Mouse (Mus musculus) neural tube, embryonic 14.5 days (tissue): ENCODE results near the gene Rasgrf2. TPM values are rescaled to one million over a fixed set of nuclear protein-coding genes. Genes with fewer than 3 reads are reported as not detected.
A peak's percentile ranks its signal among the peaks of the same experiment; 100 is the strongest.

Experiments used
- ATAC-seq: fragments of 200-750 bp; cut with Nextera tagmentation; 2 replicates; pipeline ENCODE4 v1.8.0; 2017; ENCODE audit warnings: low read depth, mild to moderate bottlenecking, moderate TSS enrichment, moderate library complexity
- H3K27ac ChIP-seq: fragments of 300-500 bp; sonication (generic); 2 replicates; pipeline ENCODE4 v1.5.1; 2014; ENCODE audit warnings: low read depth, mild to moderate bottlenecking, control low read depth, low read length, moderate library complexity, mixed read lengths
- H3K27me3 ChIP-seq: fragments of 300-500 bp; sonication (generic); 2 replicates; pipeline ENCODE4 v1.6.1; 2014; ENCODE audit warnings: low read length; ENCODE audit not compliant: control insufficient read depth, insufficient read depth
- H3K36me3 ChIP-seq: fragments of 300-500 bp; sonication (generic); 2 replicates; pipeline ENCODE4 v1.6.1; 2014; ENCODE audit warnings: low read length, mixed read lengths; ENCODE audit not compliant: control insufficient read depth, insufficient read depth
- H3K4me1 ChIP-seq: fragments of 300-500 bp; sonication (generic); 2 replicates; pipeline ENCODE4 v1.6.1; 2014; ENCODE audit warnings: low read length; ENCODE audit not compliant: control insufficient read depth, insufficient read depth
- H3K4me2 ChIP-seq: fragments of 300-500 bp; sonication (generic); 2 replicates; pipeline ENCODE4 v1.6.1; 2014; ENCODE audit warnings: mild to moderate bottlenecking, low read depth, low read length, control low read depth
- H3K4me3 ChIP-seq: fragments of 300-500 bp; sonication (generic); 2 replicates; pipeline ENCODE4 v1.5.1; 2014; ENCODE audit warnings: low read depth, low read length, control low read depth, mixed read lengths
- H3K9ac ChIP-seq: fragments of 300-500 bp; sonication (generic); replicated peaks from 2 replicates; pipeline ENCODE4 v1.6.1; 2014; ENCODE audit warnings: low read depth, mild to moderate bottlenecking, control low read depth, low read length, mixed read lengths
- H3K9me3 ChIP-seq: fragments of 300-500 bp; sonication (generic); 2 replicates; pipeline ENCODE4 v1.6.1; 2016; ENCODE audit warnings: low read length; ENCODE audit not compliant: control insufficient read depth
- WGBS: fragments of 180-500 bp; shearing (Covaris S2); extraction: QIAGEN DNeasy Blood & Tissue Kit; methylation state at CpG from one replicate; pipeline ENCODE4 v1.1.7; 2014; 5-methylcytosine and 5-hydroxymethylcytosine counted together
- polyA plus RNA-seq: library from polyadenylated mRNA; unstranded; fragments of >200 nt; fragmentation: Nextera tagmentation; extraction: Ambion mirVana; gene quantifications from 2 replicates; pipeline ENCODE4 v1.2.1, GENCODE M21; 2014

Rasgrf2 gene
- polyA plus RNA-seq, 1 experiment from 2014 or later: 8.7 TPM

GRCm38 (mm10) chr13:92025124-92025523, 106.3 kb downstream of the Rasgrf2 start:
- H3K4me2 ChIP-seq: no peak overlapping the region
- H3K27me3 ChIP-seq: no peaks in the 10 kb centered on the region
- H3K27ac ChIP-seq: no peak overlapping the region
- no peaks in the 10 kb centered on the region for H3K9me3 ChIP-seq
- H3K4me1 ChIP-seq: no peaks in the 10 kb centered on the region
- WGBS: 94% methylated on average over 3 of the region's 3 CpGs
- no peaks in the 10 kb centered on the region for H3K36me3 ChIP-seq
- no peak overlapping the region for H3K4me3 ChIP-seq
- no peak overlapping the region for H3K9ac ChIP-seq
- no peak for ATAC-seq

- Histone ChIP-seq H3K27ac (no peak overlapping the region), H3K4me3 (no peak overlapping the region), H3K36me3 (no peaks in the 10 kb centered on the region), H3K9me3 (no peaks in the 10 kb centered on the region), H3K27me3 (no peaks in the 10 kb centered on the region), H3K9ac (no peak overlapping the region), H3K4me1 (no peaks in the 10 kb centered on the region), H3K4me2 (no peak overlapping the region)
- WGBS: 87% methylated on average over 10 of the region's 10 CpGs
- ATAC-seq: no peak
Observed at GRCm38 (mm10) chr13:92022202-92022601, 109.3 kb downstream of the Rasgrf2 start.

- ATAC-seq: no peak
- no peaks in the 10 kb centered on the region for H3K9me3 ChIP-seq
- H3K27me3 ChIP-seq: no peaks in the 10 kb centered on the region
- no peak overlapping the region for H3K27ac ChIP-seq
- WGBS: 65% methylated on average over 3 of the region's 3 CpGs
- no peak overlapping the region for H3K9ac ChIP-seq
- H3K4me3 ChIP-seq: no peak overlapping the region
- no peak overlapping the region for H3K4me2 ChIP-seq
- H3K36me3 ChIP-seq: no peaks in the 10 kb centered on the region
- H3K4me1 ChIP-seq: no peaks in the 10 kb centered on the region
Observed at GRCm38 (mm10) chr13:91996929-91997328, 134.5 kb downstream of the Rasgrf2 start.

- Histone ChIP-seq H3K9ac (no peak overlapping the region), H3K36me3 (no peaks in the 10 kb centered on the region), H3K4me3 (no peak overlapping the region), H3K9me3 (no peaks in the 10 kb centered on the region), H3K27me3 (no peaks in the 10 kb centered on the region), H3K4me1 (no peaks in the 10 kb centered on the region), H3K4me2 (no peak overlapping the region), H3K27ac (no peak overlapping the region)
- ATAC-seq: no peak
- WGBS: 90% methylated on average over 2 of the region's 2 CpGs
Observed at GRCm38 (mm10) chr13:91991412-91991811, 140.0 kb downstream of the Rasgrf2 start.

- WGBS: 80% methylated on average over 6 of the region's 6 CpGs
- H3K9me3 ChIP-seq: no peaks in the 10 kb centered on the region
- ATAC-seq: no peak
- no peak overlapping the region for H3K27ac ChIP-seq
- H3K27me3 ChIP-seq: no peaks in the 10 kb centered on the region
- no peaks in the 10 kb centered on the region for H3K36me3 ChIP-seq
- H3K4me1 ChIP-seq: peaks cover 5% of the 10 kb centered on the region; the same call in 1 of the 2 replicates
- H3K9ac ChIP-seq: no peak overlapping the region
- no peak overlapping the region for H3K4me2 ChIP-seq
- H3K4me3 ChIP-seq: no peak overlapping the region
Observed at GRCm38 (mm10) chr13:91990709-91991284, 140.7 kb downstream of the Rasgrf2 start.

GRCm38 (mm10) chr13:91988378-91988777, 143.1 kb downstream of the Rasgrf2 start:
- WGBS: 92% methylated on average over 7 of the region's 7 CpGs
- Histone ChIP-seq H3K4me3 (no peak overlapping the region), H3K9ac (no peak overlapping the region), H3K4me1 (peaks cover 7% of the 10 kb centered on the region; the same call in 1 of the 2 replicates), H3K27ac (no peak overlapping the region), H3K4me2 (no peak overlapping the region), H3K9me3 (no peaks in the 10 kb centered on the region), H3K27me3 (no peaks in the 10 kb centered on the region), H3K36me3 (no peaks in the 10 kb centered on the region)
- no peak for ATAC-seq

- Histone ChIP-seq H3K9me3 (no peaks in the 10 kb centered on the region), H3K4me3 (no peak overlapping the region), H3K4me2 (no peak overlapping the region), H3K27ac (no peak overlapping the region), H3K27me3 (no peaks in the 10 kb centered on the region), H3K4me1 (peaks cover 7% of the 10 kb centered on the region; the same call in 1 of the 2 replicates), H3K9ac (no peak overlapping the region), H3K36me3 (no peaks in the 10 kb centered on the region)
- WGBS: 90% methylated on average over 6 of the region's 6 CpGs
- ATAC-seq: no peak
Observed at GRCm38 (mm10) chr13:91986958-91987357, 144.5 kb downstream of the Rasgrf2 start.

GRCm38 (mm10) chr13:91985915-91986589, 145.4 kb downstream of the Rasgrf2 start:
- peaks cover 7% of the 10 kb centered on the region; the same call in 1 of the 2 replicates for H3K4me1 ChIP-seq
- no peaks in the 10 kb centered on the region for H3K9me3 ChIP-seq
- H3K27ac ChIP-seq: peak overlapping the region; percentile 22; the same call in 1 of the 2 replicates
- H3K9ac ChIP-seq: no peak overlapping the region
- H3K4me2 ChIP-seq: no peak overlapping the region
- ATAC-seq: peak; percentile 89
- no peaks in the 10 kb centered on the region for H3K36me3 ChIP-seq
- 33% methylated on average over 7 of the region's 7 CpGs for WGBS
- H3K27me3 ChIP-seq: no peaks in the 10 kb centered on the region
- no peak overlapping the region for H3K4me3 ChIP-seq

GRCm38 (mm10) chr13:91985019-91985418, 146.4 kb downstream of the Rasgrf2 start:
- H3K36me3 ChIP-seq: no peaks in the 10 kb centered on the region
- H3K9me3 ChIP-seq: no peaks in the 10 kb centered on the region
- H3K27ac ChIP-seq: no peak overlapping the region
- peaks cover 7% of the 10 kb centered on the region; the same call in 1 of the 2 replicates for H3K4me1 ChIP-seq
- H3K27me3 ChIP-seq: no peaks in the 10 kb centered on the region
- no peak for ATAC-seq
- H3K4me2 ChIP-seq: no peak overlapping the region
- no peak overlapping the region for H3K9ac ChIP-seq
- no peak overlapping the region for H3K4me3 ChIP-seq
